Mouse (Mus musculus) spleen, postnatal 0 days (tissue): ENCODE measurements around the gene Gm10318. TPM values are rescaled to one million over a fixed set of nuclear protein-coding genes. Genes with fewer than 3 reads are reported as not detected.

Source experiments
- polyA plus RNA-seq: library from polyadenylated mRNA; unstranded; fragments of >200 nt; fragmentation: Nextera tagmentation; extraction: Ambion mirVana; gene quantifications from 2 replicates; pipeline ENCODE4 v1.2.1, GENCODE M21; 2015

Gene Gm10318
- not detected in 2 replicates for polyA plus RNA-seq

DNA sequence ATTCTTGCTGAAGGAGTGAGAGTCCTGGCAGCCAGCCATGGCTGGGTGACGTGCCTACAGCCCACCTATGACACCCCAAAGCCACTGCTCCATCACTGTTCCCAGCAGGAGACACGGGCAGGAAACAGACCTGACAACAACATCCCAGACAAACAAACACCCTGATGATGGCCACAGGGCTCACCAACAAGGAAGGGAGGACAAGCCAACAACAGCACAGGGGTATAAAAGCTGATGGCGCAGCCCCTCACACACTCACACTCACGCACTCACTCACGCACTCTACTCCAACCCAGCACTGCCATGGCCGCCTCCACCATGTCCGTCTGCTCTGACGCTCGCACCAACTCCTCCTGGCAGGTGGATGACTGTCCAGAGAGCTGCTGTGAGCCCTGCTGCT is at the start of gene Gm10318:
Gene Gm10318, plus strand, starts transcription at position 301 of the 400 bp plus-strand sequence.

DNA sequence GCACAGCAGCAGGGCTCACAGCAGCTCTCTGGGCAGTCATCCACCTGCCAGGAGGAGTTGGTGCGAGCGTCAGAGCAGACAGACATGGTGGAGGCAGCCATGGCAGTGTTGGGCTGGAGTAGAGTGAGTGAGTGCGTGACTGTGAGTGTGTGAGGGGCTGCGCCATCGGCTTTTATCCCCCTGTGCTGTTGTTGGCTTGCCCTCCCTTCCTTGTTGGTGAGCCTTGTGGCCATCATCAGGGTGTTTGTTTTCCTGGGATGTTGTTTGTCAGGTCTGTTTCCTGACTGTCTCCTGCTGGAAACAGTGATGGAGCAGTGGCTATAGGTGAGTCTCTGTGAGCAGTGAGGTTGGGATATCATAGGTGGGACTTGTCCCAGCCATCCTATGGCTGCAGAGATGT is 40.9 kb upstream of the Gm10318 start, which contains the start of gene Gm9507:
Gene Gm9507, minus strand, starts transcription at position 101 of the 400 bp plus-strand sequence.

DNA sequence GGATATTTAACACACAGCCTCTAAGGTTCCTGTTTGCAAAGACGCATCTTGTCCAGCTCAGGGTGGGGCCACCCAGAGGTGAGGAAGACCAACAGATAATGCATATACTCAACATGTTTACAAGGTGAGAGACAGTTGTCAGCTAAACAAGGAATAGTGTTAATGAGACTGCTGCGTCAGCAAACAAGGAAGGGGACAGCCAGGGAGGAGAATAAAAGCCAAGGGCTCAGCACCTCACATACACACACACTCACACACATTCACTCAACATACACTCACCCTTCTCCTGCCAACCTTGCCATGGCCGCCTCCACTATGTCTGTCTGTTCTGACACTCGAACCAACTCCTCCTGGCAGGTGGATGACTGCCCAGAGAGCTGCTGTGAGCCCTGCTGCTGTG is 38.3 kb upstream of the Gm10318 start, which contains the start of gene Gm2696:
Gene Gm2696, plus strand, starts transcription at position 301 of the 400 bp plus-strand sequence.

GRCm38 (mm10) chr10:77826951-77827350 is 25.7 kb upstream of the Gm10318 start, which contains the start of gene Krtap10-4:
Gene Krtap10-4, minus strand, starts transcription at chr10:77827095.

DNA sequence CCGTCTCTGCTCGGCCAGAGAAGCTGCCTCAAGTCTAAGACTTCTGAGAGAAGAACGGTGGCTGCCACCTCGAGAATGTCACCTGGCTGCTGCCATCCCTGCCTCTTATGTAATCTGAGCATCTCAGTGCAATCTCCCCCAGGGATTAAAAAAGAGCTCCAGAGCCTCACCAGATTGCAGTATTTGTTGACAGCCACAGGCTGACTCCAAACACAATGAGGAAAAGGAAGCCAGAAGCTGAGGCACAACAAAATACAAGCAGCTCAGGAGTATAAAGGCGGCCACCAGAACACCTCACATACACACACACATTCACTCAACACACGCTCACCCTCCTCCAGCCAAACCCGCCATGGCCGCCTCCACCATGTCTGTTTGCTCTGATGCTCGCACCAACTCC is 17.0 kb upstream of the Gm10318 start, which contains the start of gene Krtap10-10:
Gene Krtap10-10, plus strand, starts transcription at position 301 of the 400 bp plus-strand sequence.

DNA sequence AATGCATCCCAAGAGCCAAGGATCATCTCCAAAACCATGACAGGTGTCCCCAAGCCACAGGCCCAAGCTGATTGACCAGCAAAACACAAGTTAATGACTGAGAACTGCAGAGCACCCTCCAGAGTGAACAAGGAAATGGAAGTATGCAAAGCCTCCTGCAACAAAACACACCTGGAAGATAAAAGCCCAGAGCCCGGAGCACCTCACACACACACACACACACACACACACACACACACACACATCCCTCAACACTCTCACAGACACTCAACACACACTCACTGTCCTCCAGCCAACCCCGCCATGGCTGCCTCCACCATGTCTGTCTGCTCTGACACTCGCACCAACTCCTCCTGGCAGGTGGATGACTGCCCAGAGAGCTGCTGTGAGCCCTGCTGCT is 6.2 kb upstream of the Gm10318 start, which contains the start of gene Gm36176:
Gene Gm36176, plus strand, starts transcription at position 301 of the 400 bp plus-strand sequence.

GRCm38 (mm10) chr10:77861675-77862074 is 9.0 kb downstream of the Gm10318 start, which contains the start of gene Gm3285:
Gene Gm3285, plus strand, starts transcription at chr10:77861975.

GRCm38 (mm10) chr10:77902211-77902893 is 49.7 kb downstream of the Gm10318 start, which contains the start of gene Lrrc3:
Gene Lrrc3, minus strand, starts transcription at chr10:77902536.

Other genes starting within 250 kb of the Gm10318 start
- gene Sumo3, start 246.8 kb upstream of the Gm10318 start, polyA plus RNA-seq = 163 and 182 TPM in 2 replicates
- 5.2 and 12.6 TPM in 2 replicates for gene Gm49325, start 246.7 kb upstream of the Gm10318 start, polyA plus RNA-seq
- gene Ube2g2, start 230.6 kb upstream of the Gm10318 start, polyA plus RNA-seq = 41.2 and 42.6 TPM in 2 replicates
- 0.10 TPM in 1 of 2 replicates, not detected in the other for gene Tspear, start 166.3 kb upstream of the Gm10318 start, polyA plus RNA-seq
- not detected in 2 replicates for gene Gm19402, start 162.1 kb upstream of the Gm10318 start, polyA plus RNA-seq
- gene Gm9508, start 155.6 kb upstream of the Gm10318 start, polyA plus RNA-seq = not detected in 2 replicates
- not detected in 2 replicates for gene Gm10272, start 146.2 kb upstream of the Gm10318 start, polyA plus RNA-seq
- not detected in 2 replicates for gene Gm10024, start 141.4 kb upstream of the Gm10318 start, polyA plus RNA-seq
- gene Gm10142, start 137.1 kb upstream of the Gm10318 start, polyA plus RNA-seq = not detected in 2 replicates
- not detected in 2 replicates for gene Krtap12-1, start 132.3 kb upstream of the Gm10318 start, polyA plus RNA-seq
- gene Gm10100, start 126.4 kb upstream of the Gm10318 start, polyA plus RNA-seq = not detected in 2 replicates
- gene Gm18596, start 110.2 kb upstream of the Gm10318 start, polyA plus RNA-seq = not detected in 2 replicates
- gene Gm9736, start 101.5 kb upstream of the Gm10318 start, polyA plus RNA-seq = not detected in 2 replicates
- gene Gm3233, start 93.2 kb upstream of the Gm10318 start, polyA plus RNA-seq = not detected in 2 replicates
- not detected in 2 replicates for gene Gm3238, start 81.5 kb upstream of the Gm10318 start, polyA plus RNA-seq
- not detected in 2 replicates for gene Gm7138, start 75.9 kb upstream of the Gm10318 start, polyA plus RNA-seq
- gene Gm3250, start 70.3 kb upstream of the Gm10318 start, polyA plus RNA-seq = not detected in 2 replicates
- not detected in 2 replicates for gene Gm7137, start 64.7 kb upstream of the Gm10318 start, polyA plus RNA-seq
- not detected in 2 replicates for gene Gm9639, start 57.8 kb upstream of the Gm10318 start, polyA plus RNA-seq
- not detected in 2 replicates for gene Gm19668, start 53.7 kb upstream of the Gm10318 start, polyA plus RNA-seq
- not detected in 2 replicates for gene Gm9507, start 41.0 kb upstream of the Gm10318 start, polyA plus RNA-seq
- not detected in 2 replicates for gene Gm2696, start 38.2 kb upstream of the Gm10318 start, polyA plus RNA-seq
- gene Krtap10-4, start 25.8 kb upstream of the Gm10318 start, polyA plus RNA-seq = not detected in 2 replicates
- gene Krtap10-10, start 16.9 kb upstream of the Gm10318 start, polyA plus RNA-seq = not detected in 2 replicates
- gene Gm36176, start 6.1 kb upstream of the Gm10318 start, polyA plus RNA-seq = not detected in 2 replicates
- not detected in 2 replicates for gene Gm3285, start 9.1 kb downstream of the Gm10318 start, polyA plus RNA-seq
- gene Lrrc3, start 49.7 kb downstream of the Gm10318 start, polyA plus RNA-seq = 0.45 and 0.57 TPM in 2 replicates
- 7.4 and 8.4 TPM in 2 replicates for gene Trpm2, start 117.7 kb downstream of the Gm10318 start, polyA plus RNA-seq
- gene 1810043G02Rik, start 125.7 kb downstream of the Gm10318 start, polyA plus RNA-seq = 7.3 and 8.6 TPM in 2 replicates
- gene Pfkl, start 157.2 kb downstream of the Gm10318 start, polyA plus RNA-seq = 39.6 and 40.7 TPM in 2 replicates
- 0.50 and 0.57 TPM in 2 replicates for gene Dnmt3l, start 189.1 kb downstream of the Gm10318 start, polyA plus RNA-seq
- 0.07 TPM in 1 of 2 replicates, not detected in the other for gene Aire, start 190.8 kb downstream of the Gm10318 start, polyA plus RNA-seq
- 3.8 and 4.9 TPM in 2 replicates for gene Icosl, start 216.4 kb downstream of the Gm10318 start, polyA plus RNA-seq